Mouse (Mus musculus) kidney, adult 9 months (tissue): Measurements from ENCODE around the gene Zbtb33.

Experiments
- DNase-seq: peaks from one replicate; pipeline ENCODE4 v3.0.0; 2022

Zbtb33 gene

DNA sequence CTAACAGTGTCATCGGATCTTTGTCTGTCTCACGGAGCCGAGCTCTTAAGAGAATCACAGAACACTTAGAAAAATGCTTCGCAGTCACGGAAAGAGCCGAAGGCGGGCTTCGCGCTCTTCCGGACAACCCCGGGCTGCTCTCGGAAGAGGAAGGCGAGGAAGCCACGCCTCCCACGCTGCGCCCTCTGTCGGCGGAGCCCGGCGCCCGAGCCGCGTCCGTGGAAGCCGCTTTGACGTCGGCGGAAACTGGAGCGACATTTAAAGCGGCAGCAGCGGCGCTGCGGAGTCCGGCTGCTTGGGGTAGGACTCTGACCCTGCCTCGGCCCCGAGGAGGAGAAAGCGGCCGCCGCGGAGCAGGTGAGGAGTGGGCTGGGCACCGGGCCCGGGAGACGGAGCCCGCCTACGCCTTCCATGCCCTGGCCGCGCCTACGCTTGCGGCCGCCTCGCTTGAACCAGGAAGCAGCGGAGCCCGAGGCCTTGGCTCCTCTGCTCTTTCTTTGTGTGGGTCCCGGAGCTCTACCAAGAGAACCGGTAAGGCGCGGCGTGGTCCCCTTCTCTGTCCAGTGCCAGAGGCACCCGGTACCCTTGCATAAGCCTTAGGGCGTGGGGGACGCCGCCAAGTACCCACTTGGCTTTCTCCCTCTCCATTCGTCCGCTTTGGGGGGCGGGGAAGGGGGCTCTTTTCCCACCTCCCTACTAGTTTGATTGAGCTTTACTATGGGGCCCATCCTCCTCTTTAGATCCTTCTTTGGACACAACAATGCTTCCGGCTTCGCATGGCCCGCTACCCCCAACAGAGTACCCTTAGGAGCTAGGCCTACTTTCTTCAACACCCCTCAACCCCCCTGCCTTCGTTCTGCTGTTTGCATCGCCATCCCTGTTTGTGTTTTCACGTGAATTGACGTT, at the start of gene Zbtb33:
Gene Zbtb33, plus strand, starts transcription at position 242 of the 906 bp plus-strand sequence.
- DNase-seq: peak; percentile 89

DNA sequence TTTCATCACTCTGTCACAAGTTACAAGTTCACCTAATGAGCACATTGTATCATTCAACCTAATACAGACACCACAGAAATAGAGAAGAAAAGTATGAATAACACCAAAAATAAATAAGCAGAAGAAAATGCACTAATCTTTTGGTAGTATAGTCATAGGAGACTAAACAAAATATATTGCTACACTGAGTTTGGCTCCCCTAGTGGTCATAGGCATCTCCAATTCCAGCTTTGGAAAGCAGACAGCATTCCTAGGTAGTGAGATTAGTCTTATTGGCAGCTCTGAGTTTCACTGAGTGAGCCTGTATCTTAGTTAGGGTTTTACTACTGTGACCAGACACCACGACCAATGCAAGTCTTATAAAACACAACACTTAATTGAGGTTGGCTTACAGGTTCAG, 30.5 kb upstream of the Zbtb33 start:
- no peak for DNase-seq

DNA sequence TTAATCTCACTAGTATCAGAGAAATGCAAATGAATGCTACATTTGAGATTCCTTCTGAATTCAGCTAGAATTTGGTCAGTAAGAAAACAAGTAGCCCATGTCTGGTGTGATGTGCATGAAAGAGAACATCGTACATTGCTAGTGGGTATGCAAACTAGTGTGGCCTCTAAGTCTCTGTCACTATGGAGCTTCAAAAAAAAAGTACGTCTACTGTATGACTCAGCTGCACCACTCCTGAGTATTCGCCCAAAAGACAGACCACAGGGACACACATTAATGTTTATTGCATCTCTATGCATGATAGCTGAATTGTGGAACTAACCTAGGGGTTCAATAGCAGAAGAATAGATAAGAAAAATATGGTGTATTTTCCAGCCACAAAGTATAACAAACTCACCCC, 24.3 kb upstream of the Zbtb33 start:
- no peak for DNase-seq

DNA sequence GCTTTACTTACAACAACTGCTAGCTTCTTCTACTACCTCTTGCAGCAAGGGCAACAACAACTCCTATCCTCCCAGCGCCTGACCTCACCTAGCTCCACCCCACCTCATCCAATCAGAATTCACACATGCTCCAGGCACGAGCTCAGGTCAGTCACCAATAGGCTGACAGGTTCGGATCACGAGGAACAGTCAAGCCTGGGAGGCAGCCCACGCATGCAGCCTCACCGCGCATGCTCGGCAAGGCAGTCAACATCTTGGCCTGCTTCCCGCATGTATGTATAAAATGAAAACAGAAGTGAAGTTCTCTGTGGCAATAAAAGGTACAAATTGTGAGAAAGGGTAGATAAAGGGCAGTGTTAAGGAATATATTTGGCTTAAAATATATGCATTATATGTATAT, 23.5 kb upstream of the Zbtb33 start:
- DNase-seq: no peak

DNA sequence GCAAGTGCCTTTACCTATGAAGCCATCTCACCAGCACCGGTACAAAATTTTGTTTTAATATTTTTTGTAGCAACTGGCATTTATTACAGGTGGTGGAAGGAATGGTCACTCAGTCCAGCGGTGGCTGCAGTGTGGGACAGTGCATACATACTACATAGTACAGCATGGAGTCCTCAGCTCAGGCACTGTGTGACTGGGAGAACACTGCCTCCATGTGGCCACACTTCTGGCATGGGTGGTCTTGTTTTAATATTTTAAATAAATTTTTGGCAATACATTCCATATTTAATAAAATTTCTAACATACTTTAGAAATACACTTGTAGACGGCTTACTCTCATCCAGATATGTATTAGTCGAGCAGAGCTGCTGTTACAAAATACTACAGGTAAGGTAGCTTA, 23.0 kb upstream of the Zbtb33 start:
- DNase-seq: no peak

DNA sequence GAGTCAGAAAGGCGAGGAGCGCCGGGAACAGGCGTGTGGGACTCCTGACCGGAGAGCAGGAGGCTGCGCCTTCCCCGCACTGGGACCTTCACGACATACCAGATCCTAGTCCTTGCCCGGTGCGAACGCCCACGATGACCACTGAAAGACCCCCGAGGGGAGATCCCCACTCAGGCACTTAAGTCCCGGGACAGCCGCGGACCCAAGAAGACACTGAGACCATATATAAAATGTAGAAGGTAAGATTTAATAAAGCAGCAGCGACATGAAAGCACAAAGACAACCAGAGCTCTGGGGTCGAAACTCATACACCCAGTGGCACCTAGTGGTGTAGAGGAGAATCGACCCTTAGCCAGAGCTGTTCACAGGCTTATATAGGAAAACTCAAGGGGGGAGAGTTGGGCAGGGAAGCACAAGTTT, 9.7 kb upstream of the Zbtb33 start:
- DNase-seq: peak; percentile 68

DNA sequence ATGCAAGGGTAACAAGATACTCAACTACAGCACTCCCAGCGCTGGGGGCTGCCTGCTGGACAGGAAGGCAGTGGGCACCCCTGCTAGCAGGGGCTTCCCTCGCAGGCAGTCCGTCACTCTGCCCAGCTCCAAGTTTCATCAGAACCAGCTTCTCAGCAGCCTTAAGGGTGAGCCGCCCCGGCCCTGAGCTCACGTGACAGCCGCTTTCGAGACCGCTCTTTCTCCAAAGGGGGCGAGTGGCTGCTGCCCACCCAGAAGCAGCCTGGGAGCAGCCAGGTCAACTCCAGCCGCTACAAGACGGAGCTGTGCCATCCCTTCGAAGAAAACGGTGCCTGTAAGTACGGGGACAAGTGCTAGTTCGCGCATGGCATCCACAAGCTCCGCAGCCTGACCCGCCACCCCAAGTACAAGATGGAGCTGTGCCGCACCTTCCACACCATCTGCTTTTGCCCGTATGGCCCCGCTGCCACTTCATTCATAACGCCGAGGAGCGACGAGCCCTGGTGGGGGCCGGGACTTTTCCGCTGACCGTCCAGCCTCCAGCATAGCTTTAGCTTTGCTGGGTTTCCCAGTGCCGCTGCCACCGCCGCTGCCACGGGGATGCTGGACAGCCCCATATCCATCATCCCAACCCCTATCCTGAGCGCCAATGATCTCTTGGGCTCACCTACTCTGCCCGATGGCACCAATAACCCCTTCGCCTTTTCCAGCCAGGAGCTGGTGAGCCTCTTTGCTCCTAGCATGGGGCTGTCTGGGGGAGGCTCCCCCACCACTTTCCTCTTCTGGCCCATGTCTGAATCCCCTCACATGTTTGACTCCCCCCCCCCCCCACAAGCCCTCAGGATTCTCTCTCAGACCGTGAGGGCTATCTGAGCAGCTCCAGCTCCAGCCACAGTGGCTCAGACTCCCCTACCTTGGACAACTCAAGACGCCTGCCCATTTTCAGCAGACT, 8.7 kb upstream of the Zbtb33 start:
- DNase-seq: no peak

DNA sequence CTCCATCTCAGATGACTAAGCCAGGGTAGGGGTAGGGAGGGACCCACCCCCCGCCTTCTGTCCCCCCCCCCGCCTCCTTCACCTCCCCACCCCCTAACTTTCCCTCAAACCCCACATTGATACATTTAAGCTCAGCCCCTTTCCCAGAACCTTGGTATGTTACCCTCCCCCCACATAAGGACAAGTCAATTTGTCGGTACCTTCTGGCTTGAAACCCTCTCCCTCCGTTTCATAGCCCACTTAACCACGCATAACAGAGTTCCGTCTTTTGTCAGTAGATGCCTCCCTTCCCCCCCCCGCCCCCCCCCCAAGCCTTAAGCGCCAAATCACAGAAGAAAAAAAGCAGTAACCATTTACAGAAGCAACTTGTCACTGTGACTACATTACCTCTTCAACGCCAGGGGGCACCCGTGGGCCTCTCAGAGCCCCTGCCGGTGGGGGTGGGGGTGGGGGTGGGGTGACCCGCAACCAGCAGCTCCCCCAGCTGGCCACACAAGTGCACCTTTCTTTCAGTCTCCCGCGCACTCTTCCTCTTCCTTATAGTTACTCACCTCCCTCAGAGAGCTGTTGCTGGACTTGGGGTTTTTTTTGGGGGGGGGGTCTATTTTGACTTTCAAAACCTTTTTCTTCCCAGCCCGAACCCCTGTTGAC, 7.9 kb upstream of the Zbtb33 start:
- peak; percentile 43 for DNase-seq

DNA sequence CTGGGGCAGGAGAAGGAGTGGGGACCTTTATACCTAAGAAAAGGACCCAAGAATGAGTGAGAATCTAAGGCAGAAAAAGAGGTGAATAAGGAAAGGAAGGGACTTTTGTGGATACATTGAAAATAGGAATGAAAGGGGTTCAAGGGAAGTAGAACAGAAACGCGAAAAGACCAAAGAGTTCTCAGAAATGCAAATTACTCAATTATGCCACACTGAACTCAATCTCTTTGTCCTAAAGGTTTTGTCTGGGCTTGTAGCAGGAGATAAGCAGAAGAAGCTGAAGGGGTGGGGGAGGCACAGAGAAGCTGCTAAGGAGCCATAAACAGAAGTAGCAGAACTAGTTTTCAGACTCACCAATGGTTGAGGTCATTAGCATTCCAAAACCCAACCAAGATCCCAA, 4.1 kb upstream of the Zbtb33 start:
- DNase-seq: no peak

DNA sequence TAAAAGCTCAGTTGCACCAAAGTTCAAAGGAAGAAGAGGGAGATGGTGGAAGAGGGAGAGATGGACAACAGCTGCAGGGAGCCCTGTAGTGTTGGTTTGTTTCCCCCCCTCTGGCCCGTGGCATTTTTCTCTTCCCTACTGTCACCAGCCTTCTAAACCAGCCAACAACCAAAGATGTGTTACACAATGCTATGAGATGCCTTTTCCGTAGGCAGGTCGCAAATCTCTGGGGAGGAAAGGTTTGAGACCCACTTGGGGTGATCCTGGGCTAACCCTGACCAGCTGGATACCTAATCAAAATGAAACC, 818 bp downstream of the Zbtb33 start:
- no peak for DNase-seq

DNA sequence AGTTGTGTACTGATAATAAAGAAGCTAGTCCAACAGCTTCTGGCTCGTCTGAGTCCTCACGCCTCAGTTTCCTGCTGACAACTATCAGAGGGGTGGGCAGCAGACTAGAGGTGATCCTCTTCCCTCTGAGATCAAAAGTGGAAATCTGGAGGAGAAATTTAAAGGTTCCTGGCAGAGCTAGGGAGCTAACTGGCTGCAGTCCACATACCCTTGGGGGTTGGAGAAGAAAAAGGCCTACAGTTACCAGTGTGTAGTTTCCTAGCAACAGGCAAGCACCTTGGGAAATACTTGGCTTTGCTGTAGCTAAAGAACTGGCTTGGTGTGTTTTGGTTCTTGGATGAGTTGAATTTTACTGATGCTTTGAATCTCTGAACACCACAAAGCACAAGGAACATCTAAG, 12.2 kb downstream of the Zbtb33 start:
- DNase-seq: no peak

DNA sequence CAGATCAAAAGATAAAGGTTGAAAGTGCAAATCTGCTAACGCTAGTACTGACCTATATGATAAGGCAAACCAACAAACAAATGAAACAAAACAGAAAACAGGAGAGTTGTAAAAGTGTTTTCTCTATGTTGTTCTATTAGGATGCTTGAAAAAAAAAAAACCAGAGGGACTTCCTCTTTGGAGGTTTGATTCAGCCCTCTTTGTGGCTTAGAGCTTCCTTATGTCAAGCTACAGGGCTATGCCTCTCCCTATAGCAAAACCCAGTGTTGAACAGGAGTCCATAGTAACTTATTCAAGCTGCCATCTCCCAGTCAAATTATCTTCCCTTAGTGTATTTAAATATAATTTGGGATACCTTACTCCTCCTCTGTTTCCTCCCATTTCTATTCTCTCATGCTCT, 17.8 kb downstream of the Zbtb33 start:
- no peak for DNase-seq

DNA sequence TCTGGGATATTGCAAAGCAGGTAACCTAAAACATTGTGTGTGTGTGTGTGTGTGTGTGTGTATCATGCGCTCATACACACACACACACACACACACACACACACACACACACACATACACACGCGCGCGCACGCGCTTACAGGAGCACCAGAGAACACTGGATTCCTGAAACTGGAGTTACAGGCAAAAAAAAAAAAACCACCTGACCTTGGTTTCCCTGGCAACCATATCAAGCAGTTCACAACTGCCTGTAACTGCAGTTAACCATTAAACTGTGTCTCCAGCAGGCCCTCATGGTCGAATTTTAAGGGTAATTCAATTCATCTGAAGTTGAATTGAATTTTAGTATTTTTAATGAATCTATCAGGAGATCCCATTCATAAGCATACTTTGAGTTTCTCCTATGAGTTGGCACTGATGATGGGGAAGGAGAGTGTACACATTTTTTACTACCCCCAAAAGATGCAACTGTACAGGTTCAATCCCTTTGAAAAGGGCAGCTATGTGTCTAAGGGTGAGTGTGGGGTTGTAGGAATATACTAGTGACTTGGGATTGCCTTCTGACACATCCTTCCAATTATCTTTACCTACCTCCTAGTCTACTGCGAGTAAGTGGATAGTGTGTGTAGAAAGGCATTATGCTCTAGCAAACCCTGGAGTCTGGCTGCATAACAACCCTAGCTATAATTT, 27.5 kb downstream of the Zbtb33 start:
- peak; percentile 44 for DNase-seq

DNA sequence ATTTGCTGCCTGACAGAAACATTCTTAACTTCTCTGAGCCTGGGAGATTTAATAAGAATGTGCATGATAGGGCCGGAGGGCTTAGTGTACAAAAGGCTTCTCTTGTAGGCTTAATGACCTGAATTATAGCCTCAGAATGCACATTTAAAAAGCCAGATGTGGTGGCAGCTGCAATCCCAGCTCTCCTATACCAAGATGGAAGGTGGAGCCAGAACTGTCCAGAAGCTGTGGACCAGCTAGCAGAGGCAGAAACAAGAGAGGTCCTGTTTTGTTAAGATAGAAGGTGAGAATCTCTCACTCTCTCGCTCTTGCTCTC, 28.0 kb downstream of the Zbtb33 start:
- DNase-seq: no peak

DNA sequence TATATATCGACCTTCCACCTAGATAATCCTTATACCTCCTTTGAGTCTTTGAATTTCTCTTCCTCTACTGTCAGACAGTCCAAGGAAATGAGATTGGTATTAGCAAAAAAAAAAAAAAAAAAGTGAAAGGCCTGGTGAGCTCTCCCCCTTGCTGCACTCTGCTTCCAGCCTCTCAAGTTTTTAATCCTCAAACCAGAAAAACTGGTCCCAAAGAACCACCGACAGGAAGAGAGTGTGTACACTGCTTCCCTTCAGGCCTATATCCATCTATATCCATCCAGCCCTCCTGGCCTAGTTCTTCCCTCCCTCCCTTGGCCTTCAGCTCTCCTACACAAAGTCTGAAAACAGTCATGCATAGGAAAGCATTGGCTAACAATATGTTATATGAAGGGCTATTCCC, 33.2 kb downstream of the Zbtb33 start:
- no peak for DNase-seq

DNA sequence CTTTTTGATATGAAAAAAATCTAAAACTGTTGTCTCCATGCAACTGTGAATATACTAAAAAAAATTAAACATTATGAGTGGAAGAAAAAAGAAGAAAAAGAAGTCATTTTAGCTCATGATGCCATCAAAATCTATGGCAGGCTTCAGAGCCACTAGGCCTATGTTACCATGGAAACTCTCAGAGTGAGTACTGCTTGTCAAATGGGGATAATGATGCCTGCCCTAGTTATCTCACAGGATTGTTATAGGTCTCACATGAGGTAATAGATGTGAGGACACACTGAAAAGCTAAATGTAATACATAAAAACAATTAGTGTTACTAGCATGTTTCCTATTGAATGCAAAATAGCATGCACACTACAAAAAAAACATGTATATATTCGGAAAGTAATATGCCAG, 40.3 kb downstream of the Zbtb33 start:
- DNase-seq: no peak

DNA sequence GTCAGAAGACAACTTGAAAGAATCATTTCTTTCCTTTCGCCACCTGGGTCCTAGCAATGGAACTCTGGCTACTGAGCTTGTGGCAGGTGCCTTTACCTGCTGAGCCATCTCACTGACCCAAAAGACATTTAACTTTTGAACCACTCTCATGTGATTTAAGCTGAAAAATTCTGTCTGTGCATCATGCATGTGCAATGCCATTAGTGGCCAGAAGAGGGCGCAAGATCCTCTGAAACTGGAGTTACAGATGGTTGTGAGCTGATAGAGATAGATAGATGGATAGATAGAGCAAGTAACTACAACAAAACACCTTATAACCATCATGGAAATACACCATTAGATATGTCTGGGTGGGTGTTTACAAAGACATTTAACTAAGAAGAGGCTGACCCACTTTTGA, 48.1 kb downstream of the Zbtb33 start:
- DNase-seq: peak; percentile 40
